Mouse (Mus musculus): ENCODE measurements around the gene Gp1ba. TPM values are rescaled to one million over a fixed set of nuclear protein-coding genes. Genes with fewer than 3 reads are reported as not detected.

Gp1ba gene
- polyA plus RNA-seq, 1 experiment from 2014 or later, result 2.0 TPM

DNA sequence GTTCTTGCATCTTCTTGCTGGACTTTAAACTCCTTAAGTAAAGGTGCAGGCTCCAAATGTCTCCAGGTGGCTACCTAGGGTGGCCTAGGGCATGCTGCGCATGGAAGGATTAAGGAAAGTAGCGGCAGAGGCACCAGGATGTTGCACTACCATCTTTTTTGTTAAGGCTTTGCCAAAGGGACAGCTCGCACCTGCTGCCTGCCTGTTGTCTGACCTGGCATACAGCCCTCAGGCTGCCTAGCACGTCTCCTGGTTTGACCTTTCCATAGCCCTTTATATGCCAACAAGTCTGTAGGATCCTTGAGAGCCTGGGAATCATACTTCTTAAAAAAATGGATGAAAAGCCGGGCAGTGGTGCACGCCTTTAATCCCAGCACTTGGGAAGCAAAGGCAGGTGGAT, 4.1 kb downstream of the Gp1ba start:
- Histone ChIP-seq H3K4me3 (ENCODE audit: inconsistent target) (no peak overlapping the region), H3K36me3 (ENCODE audit: inconsistent target) (peaks cover 29% of the 10 kb centered on the region; the same call in 1 of the 2 replicates), H3K27ac (no peak overlapping the region), H3K79me2 (ENCODE audit: inconsistent target) (peaks cover 27% of the 10 kb centered on the region)
- 100% methylated on average over 6 of the region's 6 CpGs for WGBS (ENCODE audit: missing documents)

DNA sequence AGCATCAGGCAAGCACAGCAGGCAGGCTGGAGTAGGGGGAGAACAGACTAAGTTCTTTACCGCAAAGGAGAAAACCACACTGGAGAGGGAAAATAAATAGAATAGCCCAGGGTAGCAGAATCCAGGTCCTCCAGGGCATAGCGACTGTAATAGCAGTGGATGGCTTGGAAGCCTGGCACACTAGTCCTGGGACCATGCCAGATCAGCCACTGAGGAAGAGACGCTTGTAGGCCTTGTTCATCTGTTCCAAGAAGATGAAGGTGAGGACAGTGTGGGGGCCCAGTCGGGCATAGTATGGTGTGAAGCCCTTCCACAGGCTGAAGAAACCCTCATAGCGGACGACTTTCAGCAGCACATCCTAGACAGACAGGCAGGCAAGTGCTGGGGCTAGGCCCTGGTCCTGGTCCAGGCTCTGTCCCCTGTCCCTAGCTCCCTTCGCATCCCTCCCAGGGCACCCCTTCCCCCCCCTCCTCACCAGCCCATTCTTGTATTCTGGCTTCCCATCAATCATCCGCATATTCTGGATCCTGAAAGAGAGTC, 5.7 kb downstream of the Gp1ba start:
- H3K79me2 ChIP-seq (ENCODE audit: inconsistent target), result peaks cover 43% of the 10 kb centered on the region
- H3K36me3 ChIP-seq (ENCODE audit: inconsistent target), result peaks cover 37% of the 10 kb centered on the region; the same call in 1 of the 2 replicates
- 96% methylated on average over 8 of the region's 8 CpGs for WGBS (ENCODE audit: missing documents)
- H3K4me3 ChIP-seq (ENCODE audit: inconsistent target), result no peak overlapping the region
- no peak overlapping the region for H3K27ac ChIP-seq

DNA sequence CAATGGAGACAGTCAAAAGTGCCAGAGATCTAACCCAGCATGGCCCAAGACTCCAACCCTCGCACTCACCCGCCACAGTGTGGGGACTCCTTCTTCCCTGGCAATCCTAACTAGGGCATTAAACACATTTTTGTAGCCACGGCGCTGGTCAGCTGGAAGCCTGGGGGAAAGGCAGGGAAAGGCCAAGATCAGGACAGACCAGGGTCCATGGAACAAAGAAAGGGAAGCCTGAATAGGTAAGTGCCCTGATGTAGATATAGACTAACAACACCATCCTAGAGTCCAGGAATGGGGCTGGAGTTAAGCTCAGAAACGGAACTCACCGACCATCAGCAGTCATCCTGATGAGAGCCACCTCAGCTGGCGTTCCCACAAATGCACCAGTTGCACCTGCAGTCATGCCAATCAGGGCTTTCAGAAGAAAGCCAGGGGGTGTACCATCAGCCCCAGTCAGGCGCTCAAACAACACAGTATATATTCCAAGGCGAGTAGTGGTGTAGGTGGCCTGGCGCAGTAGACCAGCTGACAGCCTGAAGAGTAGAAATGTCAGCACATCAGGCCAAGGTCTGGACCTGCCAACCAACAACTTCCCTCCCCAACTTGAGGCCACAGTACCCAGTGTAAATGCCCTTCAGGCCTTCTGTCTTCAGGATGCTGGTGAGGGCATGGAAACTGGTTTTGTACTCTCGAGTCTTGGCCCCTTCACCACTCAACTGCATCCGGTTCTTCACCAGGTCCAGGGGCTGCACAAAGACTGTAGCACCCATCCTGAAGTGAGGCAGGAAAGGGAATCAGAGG, 6.7 kb downstream of the Gp1ba start:
- Histone ChIP-seq H3K36me3 (ENCODE audit: inconsistent target) (peaks cover 42% of the 10 kb centered on the region; the same call in 1 of the 2 replicates), H3K27ac (peak overlapping the region; percentile 66), H3K4me3 (ENCODE audit: inconsistent target) (peak overlapping the region; percentile 81), H3K79me2 (ENCODE audit: inconsistent target) (peaks cover 53% of the 10 kb centered on the region)
- WGBS (ENCODE audit: missing documents), result 81% methylated on average over 12 of the region's 12 CpGs

DNA sequence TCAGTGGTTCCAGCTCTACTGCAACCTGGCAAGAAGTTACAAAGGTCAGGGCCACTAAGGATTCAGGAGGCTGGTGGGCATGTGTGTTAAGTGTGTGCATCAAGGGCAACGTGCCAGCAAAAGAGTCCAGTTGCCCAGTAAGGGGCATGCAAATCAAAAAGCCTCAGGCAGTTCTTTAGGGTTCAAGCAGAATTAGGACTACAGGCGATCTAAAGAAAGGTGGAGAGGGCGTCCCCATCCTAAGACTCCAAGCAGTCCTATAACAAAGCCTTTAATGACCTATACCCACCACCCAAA, 7.3 kb downstream of the Gp1ba start:
- peak overlapping the region; percentile 66 for H3K27ac ChIP-seq
- H3K36me3 ChIP-seq (ENCODE audit: inconsistent target), result peaks cover 42% of the 10 kb centered on the region; the same call in 1 of the 2 replicates
- WGBS (ENCODE audit: missing documents), result 21% methylated on average over 3 of the region's 3 CpGs
- peaks cover 59% of the 10 kb centered on the region for H3K79me2 ChIP-seq (ENCODE audit: inconsistent target)
- peak overlapping the region; percentile 81 for H3K4me3 ChIP-seq (ENCODE audit: inconsistent target)

DNA sequence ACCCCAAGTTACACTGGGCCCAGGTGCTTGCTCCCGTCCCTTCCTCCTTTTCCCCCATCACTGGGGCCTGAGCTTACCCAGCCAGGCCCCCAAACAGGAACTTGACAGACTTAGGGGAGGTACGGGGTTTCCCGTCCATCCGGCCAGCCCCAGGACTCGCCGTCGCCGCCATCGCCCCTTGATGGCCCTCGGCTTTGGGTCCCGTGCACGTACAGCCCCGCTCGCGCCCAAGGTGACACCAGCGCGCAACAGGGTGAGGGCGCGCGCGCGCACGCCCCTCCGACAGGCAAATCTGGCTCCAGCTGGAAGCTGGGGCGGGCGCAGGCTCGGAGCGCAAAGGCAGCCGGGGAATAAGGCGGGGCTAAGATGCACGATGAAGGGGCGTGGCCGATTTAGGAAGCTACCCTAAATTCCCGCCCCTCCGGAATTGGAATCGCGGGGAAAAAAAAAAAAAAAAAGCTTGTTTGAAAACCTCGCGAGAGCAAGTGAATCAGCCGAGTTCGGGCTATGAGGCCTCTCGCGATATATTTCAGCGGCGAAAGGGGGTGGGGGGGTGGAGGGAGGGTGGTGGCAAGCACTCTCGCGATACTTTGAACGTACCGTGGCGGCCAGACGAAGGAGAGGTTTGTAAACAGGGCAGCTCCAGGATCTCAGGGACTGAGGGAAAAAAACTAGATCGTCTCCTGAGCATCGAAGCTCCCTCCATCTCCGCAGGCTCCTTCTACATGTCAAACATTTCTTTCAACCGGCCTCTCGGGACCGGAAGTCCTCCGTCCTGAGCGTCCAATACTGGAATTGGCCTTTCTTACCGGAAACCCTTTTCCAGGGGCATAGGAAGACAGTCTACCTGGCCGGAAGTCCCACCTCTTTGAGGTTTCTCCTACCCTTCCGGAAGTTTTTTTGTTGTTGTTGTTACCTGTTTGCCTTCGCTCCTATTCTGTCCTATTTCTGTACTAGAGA, 8.0 kb downstream of the Gp1ba start, which contains the start of the genes Rnf167 and Slc25a11:
Gene Rnf167, plus strand, starts transcription at position 545 of the 960 bp plus-strand sequence.
Gene Slc25a11, minus strand, starts transcription at position 789 of the 960 bp plus-strand sequence.
- Histone ChIP-seq H3K79me2 (ENCODE audit: inconsistent target) (peaks cover 66% of the 10 kb centered on the region), H3K36me3 (ENCODE audit: inconsistent target) (peaks cover 45% of the 10 kb centered on the region; the same call in 1 of the 2 replicates), H3K4me3 (ENCODE audit: inconsistent target) (peak within 1 kb of the TSS; percentile 81), H3K27ac (peak within 1 kb of the TSS; percentile 85)
- WGBS (ENCODE audit: missing documents), result under 1% methylated on average over 57 of the region's 63 CpGs

DNA sequence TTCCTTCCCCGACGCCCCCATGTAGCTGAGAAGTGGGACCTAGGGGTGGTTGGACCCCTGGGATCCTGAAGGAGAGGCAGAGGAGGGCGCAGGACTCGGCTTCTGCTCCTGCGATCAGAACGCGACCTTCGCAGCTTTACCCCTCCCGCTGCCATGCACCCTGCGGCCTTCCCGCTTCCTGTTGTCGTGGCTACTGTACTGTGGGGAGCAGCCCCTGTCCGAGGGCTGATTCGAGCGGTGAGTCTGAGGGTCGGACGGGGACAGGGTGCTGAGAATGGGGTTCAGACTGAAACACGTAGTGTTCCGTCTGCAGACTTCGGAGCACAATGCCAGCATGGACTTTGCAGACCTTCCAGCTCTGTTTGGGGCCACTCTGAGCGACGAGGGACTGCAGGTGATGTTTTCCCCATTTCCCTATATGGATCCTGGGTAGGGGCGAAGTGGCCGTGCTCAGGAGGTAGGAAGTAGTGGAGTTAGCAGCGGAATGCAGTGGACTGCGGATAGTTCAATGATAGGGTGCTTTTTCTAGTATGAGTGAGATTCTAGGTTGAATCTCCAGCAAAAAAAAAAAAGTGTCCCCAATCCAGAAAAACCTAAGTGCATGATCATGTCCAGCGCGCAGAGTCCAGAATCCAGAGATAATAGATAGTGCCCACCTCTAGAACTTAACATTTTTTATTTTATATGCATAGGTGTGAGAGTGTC, 8.9 kb downstream of the Gp1ba start:
- Histone ChIP-seq H3K79me2 (ENCODE audit: inconsistent target) (peaks cover 75% of the 10 kb centered on the region), H3K4me3 (ENCODE audit: inconsistent target) (peak overlapping the region; percentile 69), H3K27ac (peak overlapping the region; percentile 85), H3K36me3 (ENCODE audit: inconsistent target) (peaks cover 53% of the 10 kb centered on the region; the same call in 1 of the 2 replicates)
- 5% methylated on average over 28 of the region's 28 CpGs for WGBS (ENCODE audit: missing documents)

DNA sequence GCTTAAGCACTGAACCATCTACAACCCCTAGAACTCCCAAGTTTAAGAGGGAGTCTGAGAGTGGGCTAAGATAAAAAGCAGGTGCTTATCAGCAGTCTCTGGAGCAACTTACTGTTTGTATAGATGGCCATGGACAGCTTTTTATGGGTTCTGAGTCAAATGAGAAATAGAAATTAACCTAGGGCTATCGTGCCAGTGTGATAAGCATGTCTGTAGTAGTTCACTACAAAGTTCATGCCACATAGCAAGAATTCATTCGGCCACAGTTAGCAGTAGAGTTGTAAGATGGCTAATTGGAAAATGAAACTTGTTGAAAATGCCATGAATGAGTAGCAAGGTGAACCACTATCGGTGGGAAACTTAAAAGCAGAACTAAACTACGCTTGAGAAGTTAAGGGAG, 9.6 kb downstream of the Gp1ba start:
- H3K4me3 ChIP-seq (ENCODE audit: inconsistent target), result peak overlapping the region; percentile 69
- H3K27ac ChIP-seq, result peak overlapping the region; percentile 85; the same call in 1 of the 2 replicates
- H3K36me3 ChIP-seq (ENCODE audit: inconsistent target), result peaks cover 48% of the 10 kb centered on the region; the same call in 1 of the 2 replicates
- peaks cover 82% of the 10 kb centered on the region for H3K79me2 ChIP-seq (ENCODE audit: inconsistent target)
- 13% methylated on average over 4 of the region's 4 CpGs for WGBS (ENCODE audit: missing documents)

DNA sequence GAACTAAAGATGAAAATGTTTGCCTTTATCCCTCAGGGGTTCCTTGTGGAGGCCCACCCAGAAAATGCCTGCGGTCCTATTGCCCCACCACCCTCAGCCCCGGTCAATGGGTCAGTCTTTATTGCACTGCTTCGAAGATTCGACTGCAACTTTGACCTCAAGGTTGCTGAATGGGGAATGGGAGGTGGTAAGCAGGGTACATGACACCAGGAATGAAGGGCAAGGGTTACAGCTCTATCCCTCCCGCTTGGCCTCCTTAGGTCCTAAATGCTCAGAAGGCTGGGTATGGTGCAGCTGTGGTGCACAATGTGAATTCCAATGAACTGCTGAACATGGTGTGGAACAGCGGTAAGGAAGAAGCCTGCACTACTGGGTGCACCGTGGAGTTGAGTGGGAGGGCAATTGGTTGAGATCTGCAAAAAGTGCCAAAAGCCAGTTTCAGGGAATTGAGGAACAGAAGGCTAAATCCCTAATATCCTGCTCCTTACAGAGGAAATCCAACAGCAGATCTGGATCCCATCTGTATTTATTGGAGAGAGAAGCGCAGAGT, 10.3 kb downstream of the Gp1ba start:
- Histone ChIP-seq H3K36me3 (ENCODE audit: inconsistent target) (peaks cover 40% of the 10 kb centered on the region; the same call in 1 of the 2 replicates), H3K4me3 (ENCODE audit: inconsistent target) (no peak overlapping the region), H3K79me2 (ENCODE audit: inconsistent target) (peaks cover 88% of the 10 kb centered on the region), H3K27ac (no peak overlapping the region; the same call in 1 of the 2 replicates)
- 78% methylated on average over 8 of the region's 8 CpGs for WGBS (ENCODE audit: missing documents)

DNA sequence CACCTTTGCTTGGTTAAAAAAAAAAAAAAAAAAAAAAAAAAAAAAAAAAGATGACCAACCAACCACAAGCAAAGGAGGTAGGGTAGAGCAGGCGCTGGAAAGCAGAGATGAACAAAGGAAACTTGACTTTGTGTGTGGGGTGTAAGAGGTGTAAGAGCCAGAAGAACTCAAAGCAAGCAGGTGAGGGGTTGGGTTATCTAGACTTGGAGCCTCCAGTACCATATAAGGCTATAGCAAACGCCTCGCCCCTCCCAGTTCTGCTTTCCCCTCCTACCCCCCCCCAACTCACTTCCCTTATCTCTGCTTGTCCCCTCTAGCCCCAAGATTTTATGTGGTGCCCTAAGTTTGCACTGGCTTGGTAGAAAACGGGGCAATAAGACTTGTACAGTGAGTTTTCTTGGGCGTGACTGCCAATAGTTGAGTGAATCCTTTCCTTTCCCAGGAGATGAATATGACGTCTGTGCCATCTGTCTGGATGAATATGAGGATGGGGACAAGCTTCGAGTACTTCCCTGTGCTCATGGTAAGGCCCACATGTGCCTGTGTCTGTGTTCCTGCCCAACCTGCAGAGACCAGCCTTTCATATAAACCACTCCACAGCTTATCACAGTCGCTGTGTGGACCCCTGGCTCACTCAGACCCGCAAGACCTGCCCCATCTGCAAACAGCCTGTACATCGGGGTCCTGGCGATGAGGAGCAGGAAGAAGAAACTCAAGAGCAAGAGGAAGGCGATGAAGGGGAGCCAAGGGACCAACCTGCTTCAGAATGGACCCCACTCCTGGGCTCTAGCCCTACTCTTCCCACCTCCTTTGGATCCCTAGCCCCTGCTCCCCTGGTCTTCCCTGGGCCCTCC, 11.6 kb downstream of the Gp1ba start:
- peaks cover 27% of the 10 kb centered on the region; the same call in 1 of the 2 replicates for H3K36me3 ChIP-seq (ENCODE audit: inconsistent target)
- H3K4me3 ChIP-seq (ENCODE audit: inconsistent target), result no peak overlapping the region
- H3K27ac ChIP-seq, result peak overlapping the region; percentile 96
- 39% methylated on average over 12 of the region's 12 CpGs for WGBS (ENCODE audit: missing documents)
- H3K79me2 ChIP-seq (ENCODE audit: inconsistent target), result peaks cover 80% of the 10 kb centered on the region

DNA sequence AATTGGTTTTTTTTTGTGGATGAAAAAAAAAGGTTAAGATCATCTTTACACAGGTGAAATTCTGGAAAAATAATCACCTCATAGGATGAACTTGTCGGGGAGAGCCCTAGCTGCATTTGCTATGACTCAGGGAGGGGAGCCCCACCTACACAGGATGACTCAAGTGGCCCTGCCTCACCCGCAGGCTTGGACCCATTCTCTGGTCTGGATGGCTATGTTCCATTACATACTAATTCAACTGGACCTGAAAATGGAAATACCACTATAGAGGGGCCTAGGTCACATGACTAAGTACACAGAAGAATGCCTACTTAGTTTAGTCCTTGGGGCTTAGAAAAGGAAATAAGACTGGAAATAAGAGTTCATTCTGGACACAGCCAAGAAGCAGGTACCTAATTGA, 12.5 kb downstream of the Gp1ba start:
- Histone ChIP-seq H3K27ac (peak overlapping the region; percentile 96), H3K36me3 (ENCODE audit: inconsistent target) (peaks cover 24% of the 10 kb centered on the region; the same call in 1 of the 2 replicates), H3K4me3 (ENCODE audit: inconsistent target) (peak overlapping the region; percentile 79; the same call in 1 of the 2 replicates), H3K79me2 (ENCODE audit: inconsistent target) (peaks cover 71% of the 10 kb centered on the region)
- 21% methylated on average over 2 of the region's 2 CpGs for WGBS (ENCODE audit: missing documents)

DNA sequence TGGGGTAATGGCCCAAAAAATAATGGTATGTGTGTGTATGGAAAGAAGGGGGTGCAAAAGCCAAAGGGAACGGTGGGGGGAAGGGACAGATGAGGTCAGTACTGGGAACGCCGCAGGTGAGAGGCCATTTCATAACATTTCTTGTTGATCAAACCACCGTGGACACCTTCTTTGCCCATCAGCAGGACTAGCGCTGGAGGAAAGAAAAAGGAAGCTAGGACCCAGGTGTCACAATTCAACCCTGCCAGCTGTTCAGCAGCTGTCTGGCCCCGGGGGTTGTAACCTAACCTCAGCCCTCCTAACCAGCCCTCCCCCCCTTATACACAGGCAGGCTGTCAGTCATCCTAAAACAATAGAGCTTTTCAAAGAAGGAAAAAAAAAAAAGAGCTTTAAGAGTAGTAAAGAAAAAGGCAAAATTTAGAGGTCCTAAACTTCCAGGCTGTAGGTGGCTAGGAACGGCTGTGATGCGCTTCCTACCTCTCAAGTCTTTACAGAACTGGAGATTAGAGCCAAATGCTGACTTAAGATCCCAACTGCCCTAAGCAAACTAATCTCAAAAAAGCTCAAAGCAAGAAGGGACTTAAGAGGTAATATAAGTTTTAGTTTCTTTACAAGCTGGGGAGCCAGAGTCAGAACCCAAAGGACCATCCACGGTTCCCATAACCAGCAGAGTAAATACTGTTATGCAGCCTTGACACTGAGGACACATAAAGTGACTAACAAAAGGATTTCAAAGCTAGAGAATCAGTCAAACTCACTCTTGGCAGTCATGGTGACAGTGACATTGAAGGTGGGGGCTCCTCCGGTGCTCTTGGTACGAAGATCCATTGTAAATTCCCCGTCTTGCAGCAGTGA, 13.3 kb downstream of the Gp1ba start:
- Histone ChIP-seq H3K4me3 (ENCODE audit: inconsistent target) (peak overlapping the region; percentile 79), H3K79me2 (ENCODE audit: inconsistent target) (peaks cover 68% of the 10 kb centered on the region), H3K27ac (peak overlapping the region; percentile 96), H3K36me3 (ENCODE audit: inconsistent target) (peaks cover 24% of the 10 kb centered on the region; the same call in 1 of the 2 replicates)
- 24% methylated on average over 12 of the region's 12 CpGs for WGBS (ENCODE audit: missing documents)

DNA sequence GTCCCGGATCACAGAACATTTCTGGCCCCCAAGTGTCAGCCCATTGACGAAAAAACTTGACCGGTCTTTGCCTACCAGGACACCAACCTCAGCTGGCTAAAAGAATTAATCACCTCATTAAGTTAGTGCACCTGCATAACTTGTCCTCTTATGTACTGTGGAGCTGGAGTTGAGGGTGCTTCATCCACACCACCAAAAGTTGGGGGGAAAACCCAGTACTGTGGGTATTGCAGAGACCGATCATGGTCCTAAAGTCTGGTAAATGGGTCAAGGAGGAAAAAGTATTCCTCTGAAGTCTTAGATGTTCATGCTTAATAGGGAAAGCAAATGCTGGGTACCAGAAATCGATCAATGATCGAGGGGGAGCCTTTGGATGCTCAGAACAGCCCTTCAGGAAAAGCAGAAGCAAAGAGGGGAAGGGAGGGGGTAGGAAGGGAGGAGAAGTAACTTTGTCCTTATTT, 14.0 kb downstream of the Gp1ba start:
- WGBS (ENCODE audit: missing documents), result 14% methylated on average over 6 of the region's 6 CpGs
- H3K36me3 ChIP-seq (ENCODE audit: inconsistent target), result peaks cover 24% of the 10 kb centered on the region; the same call in 1 of the 2 replicates
- H3K27ac ChIP-seq, result peak overlapping the region; percentile 96
- H3K4me3 ChIP-seq (ENCODE audit: inconsistent target), result peak overlapping the region; percentile 79
- peaks cover 63% of the 10 kb centered on the region for H3K79me2 ChIP-seq (ENCODE audit: inconsistent target)

All from macrophage (primary cell).